Mouse (Mus musculus) erythroblast, adult 5-6 weeks (primary cell): ENCODE measurements around the gene Nusap1. TPM values are rescaled to one million over a fixed set of nuclear protein-coding genes. Genes with fewer than 3 reads are reported as not detected.
"Not testable (repeated sequence)": the region's sequence is repeated elsewhere in the genome, so short reads cannot be mapped to it uniquely, and the experiment has no call there.

Experiments
- ATAC-seq: replicated peaks from 2 replicates; pipeline ENCODE4 v1.8.0; 2016; ENCODE audit warnings: moderate number of reproducible peaks, mild to moderate bottlenecking, moderate TSS enrichment, inconsistent platforms; ENCODE audit not compliant: poor library complexity, low FRiP score, severe bottlenecking
- total RNA-seq, 2 experiments: library from RNA; stranded (forward) in 1 of 2; stranded (reverse) in 1 of 2; fragments of 150-400 nt in 1 of 2; fragments of 200-764, 138-1000 nt in 1 of 2; gene quantifications; 2 replicates each; pipeline versions ENCODE4 v1.2.3 to v1.2.4; 2015 to 2017; ENCODE audit warnings: low replicate concordance in 2 of 2

The Nusap1 gene
- total RNA-seq, 2 experiments from 2014 or later = 117 to 150 TPM

DNA sequence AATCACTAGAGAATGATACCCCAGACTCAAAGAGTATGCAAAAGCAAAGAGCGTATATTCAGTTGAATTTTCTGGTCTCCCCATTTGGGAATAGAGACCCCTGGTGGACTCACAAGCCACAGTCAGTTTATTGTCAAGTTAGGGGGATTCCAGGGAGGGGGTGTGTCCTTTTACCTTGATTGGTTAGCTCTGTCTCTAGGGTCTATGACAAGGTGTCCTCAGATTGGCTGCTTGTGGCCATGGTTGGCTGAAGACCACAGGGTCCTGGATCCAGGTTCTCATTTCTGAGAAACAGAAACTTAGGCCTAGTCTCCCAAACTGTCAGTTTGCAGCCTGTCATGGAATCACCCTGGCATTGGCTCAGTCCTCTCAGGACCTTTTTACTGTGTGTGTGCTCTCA is 18.7 kb downstream of the Nusap1 start:
- no peak for ATAC-seq

DNA sequence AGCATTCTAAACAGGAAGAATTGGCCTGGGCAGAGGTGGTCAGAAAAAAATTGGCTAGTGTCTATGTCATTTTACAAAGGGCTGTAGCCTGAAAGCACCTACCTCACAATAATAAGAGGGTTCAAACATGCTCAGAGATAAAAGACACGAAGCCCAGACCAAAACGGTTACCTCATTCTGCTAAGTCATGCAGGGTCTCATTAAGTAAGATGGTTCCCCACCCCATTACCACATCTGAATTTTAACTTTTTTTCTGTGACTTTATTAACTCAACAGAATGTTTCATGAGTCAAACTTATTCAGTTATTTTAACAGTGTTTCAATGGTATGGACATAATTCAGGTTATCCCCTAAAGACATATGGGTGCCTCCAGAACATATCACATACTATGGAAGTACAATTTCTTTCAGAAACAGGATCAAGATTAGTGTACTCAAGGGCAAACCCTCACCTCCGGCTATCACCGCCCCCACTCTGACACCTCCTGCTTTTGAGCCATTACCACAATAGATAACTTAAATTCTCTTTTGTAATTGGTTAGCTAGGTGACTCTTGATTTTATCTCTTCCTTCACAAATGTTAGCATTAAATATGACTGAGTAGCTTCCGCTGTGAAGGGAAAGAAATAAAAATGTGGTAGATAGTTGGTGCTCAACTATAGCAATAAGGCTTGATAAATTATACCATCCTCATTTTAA is 23.3 kb downstream of the Nusap1 start:
- ATAC-seq = no peak

DNA sequence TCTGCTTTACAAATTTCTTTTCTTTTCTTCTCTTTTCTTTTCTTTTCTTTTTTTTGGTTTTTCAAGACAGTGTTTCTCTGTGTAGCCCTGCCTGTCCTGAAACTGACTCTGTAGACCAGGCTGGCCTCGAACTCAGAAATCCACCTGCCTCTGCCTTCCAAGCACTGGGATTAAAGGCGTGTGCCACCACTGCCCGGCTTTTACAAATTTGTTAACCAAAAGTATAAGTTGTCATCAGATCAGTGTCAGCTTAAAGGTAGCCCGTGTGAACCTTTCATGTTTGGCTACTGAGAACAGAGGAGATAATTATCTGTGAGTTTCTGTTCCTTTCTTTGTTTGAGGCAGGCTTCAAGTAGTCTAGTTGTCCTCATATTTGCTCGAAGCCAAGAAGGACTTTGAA is 26.2 kb downstream of the Nusap1 start:
- ATAC-seq = no peak

DNA sequence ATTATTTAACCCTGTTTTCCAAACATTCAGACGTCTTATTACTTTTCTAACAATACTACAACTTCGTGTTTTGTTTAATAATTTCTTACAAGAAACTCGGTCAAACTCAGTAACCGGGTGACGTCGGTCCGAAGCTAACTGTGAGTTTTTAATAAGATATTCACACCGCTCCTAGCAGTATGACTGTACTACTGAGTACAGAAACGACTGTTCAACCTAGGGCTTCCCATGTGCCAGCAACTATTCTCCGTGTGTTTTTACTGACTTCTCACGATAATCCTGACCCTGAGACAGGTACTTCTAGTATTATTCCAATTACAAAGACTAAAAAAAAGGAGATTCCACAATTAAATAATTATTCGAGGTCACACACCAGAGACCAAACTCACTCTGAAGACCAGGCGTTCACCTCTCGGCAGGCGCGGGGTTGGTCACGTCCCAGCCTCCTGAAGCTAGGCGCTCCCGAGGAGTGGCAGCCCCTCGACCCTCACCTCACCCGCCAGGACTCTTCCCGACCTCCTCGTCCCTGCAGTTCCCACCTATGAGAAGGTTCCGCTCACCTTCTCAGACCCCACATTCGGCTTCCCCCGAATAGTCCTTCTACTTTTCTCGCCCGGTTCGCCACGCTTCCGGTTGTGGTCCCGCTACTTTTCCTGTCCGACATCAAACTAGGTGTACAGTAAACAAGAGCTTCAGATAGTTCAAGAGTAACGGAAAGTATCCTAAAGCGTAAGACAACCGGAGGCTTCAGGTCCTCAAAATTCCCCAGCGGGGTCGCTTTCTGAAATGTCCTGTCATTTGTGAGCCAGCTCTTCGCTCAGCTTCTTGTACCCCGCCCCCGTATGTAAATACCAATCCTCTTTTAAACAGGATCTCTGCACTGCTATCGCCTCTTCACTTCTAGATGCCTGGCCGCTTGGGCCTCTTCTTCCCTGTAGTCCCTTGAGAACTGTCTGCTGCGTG is 44.4 kb downstream of the Nusap1 start, which contains the start of gene Ndufaf1:
Ndufaf1 (minus strand) TSS at position 608 of the 963 bp plus-strand sequence.
- ATAC-seq = peak; percentile 91

DNA sequence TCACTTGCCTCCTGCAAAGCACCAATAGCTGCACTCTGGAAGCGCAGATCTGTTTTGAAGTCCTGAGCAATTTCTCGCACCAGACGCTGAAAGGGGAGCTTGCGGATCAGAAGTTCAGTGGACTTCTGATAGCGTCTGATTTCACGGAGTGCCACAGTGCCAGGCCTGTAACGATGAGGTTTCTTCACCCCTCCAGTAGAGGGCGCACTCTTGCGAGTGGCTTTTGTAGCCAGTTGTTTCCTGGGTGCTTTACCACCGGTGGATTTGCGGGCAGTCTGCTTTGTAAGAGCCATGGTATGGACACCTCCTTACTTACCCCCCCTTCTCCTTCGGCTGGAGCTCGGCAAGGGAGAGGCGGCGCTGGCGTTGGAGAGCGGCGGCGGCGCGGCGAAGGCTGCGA is 47.6 kb downstream of the Nusap1 start:
- ATAC-seq = not testable (repeated sequence)

DNA sequence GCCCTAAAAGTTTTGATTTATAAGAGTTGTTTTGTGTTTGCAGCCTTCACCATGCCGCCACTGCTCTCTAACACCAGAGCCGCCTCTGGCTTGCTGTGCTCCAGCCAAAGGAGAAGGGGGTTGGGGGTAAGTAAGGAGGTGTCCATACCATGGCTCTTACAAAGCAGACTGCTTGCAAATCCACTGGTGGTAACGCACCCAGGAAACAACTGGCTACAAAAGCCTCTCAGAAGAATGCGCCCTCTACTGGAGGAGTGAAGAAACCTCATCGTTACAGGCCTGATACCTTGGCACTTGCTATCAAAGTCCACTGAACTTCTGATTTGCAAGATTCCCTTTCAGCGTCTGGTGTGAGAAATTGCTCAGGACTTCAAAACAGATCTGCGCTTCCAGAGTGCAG is 50.9 kb downstream of the Nusap1 start:
- ATAC-seq = peak; percentile 69

DNA sequence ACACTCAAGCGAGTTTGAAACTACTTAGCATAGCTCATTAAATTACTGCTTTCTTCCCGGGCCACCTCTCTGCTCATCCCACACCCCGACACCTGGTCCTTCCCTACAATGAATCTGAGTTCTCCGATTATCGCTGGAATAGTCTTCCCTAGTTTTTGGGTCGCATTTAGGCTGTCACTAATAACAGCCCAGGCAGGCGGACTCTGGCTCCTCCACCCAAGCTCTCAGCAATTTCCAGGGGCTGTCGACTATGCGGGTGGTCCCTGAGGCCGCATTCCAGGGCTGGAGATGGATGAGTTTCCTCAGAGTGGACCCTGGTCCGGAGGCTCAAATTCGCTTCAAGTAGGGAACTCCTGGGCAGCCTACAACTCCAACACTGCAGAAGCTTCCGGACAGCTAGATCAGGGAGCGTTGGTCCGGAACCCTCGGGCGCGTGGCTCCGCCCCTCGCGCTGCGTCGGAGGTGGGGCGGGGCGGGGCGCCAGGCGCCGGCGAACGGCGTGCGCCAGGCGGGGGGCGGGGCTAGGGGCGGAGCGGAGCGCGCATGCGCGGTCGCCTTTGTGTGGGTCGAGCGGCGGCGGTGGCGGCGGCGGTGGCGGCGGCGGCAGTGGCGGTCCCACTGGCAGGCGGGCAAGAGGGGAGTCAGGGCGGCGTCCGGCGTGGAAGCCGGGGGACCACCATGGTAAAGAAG is 56.6 kb downstream of the Nusap1 start, which contains the start of gene Rtf1:
Rtf1 (plus strand) TSS at position 544 of the 690 bp plus-strand sequence.
- ATAC-seq = peak; percentile 91

DNA sequence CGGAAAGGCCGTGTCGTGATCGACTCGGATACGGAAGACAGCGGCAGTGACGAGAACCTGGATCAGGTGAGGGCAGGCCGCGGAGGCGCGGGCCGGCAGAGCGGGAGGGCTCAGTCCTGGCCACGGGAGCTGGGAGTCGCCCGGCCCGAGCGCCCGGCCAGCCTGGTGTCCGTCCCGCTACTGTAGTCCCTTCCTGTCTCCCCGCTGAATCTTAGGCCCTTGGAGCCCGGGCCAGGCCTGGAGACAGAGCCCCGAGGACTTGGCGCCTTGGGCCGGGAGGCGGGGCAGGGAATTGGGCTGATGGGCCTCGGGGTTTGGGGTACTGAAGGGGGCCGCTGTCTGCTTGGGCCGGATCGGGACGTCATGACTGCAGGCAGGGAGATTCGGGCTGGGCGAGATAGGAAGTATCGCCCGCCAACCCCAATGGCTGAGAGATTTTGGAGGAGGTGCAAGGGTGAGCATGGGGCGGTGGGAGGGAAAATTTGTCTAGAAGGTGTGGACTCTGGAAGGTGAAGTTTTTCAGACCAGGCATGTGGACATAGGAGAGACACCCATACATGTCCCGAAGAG is 57.2 kb downstream of the Nusap1 start:
- ATAC-seq = peak; percentile 64

DNA sequence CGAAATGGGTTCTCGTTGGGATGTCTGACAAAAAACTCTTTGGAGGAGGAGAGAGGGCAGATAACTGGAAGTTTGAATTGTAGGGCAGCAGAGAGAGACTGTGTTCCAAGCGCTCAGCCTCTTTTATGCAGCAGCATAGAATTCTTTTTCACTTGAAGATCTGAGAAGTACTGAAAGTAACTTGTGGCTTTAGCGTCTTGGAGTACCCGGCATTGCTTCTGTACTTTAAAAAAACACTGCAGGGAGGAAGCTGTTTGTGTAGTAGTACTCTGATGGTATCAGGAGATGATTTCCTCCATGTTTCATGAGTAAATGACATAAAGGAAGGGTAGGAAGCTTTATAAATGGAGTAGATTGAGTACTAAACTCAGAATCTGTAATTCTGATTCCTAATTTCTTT is 57.7 kb downstream of the Nusap1 start:
- ATAC-seq = 0 out of 2 replicates have a peak, but pooled peaks have one; percentile 1

DNA sequence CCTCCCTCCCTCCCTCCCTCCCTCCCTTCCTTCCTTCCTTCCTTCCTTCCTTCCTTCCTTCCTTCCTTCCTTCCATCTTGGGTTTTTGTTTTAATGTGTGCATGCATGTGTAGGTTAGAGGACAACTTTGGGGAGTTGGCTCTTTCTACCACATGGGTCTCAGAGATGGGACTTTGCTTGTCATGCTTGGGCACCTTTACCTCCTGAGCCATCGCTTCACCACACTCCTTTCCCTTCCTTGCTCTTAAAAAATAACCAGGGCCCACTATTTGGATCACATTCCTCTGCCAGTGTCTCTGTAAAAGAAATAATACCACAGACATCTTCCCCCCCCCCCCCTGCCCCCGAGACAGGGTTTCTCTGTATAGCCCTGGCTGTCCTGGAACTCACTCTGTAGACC is 65.6 kb downstream of the Nusap1 start:
- no peak for ATAC-seq

DNA sequence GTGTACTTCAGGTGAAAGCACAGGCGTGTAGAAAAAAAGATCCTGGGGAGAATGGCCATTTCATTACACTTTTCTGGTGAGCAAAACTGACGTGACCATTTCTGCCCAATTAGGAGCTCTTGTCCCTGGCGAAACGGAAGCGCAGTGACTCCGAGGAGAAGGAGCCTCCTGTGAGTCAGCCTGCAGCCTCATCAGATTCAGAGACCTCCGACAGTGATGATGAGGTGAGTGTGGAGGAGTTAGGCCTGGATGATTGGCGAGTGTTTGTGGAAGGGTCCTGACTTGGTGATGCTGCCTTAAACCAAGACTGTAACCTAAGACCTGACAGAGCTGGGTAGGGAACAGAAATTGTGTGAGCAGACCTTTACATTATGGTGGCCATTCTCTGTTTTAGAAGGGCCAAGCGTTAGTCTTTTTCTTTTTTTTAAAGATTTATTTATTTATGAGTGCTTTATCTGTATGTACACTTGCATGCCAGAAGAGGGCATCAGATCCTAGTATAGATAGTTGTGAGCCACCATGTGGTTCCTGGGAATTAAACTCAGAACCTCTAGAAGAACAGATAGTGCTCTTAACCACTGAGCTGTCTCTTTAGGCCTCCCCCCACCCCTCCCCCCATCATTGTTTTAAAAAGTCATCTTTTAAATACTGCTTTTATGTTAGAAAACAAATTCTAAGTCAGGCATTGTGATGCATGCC is 74.1 kb downstream of the Nusap1 start:
- ATAC-seq = no peak

DNA sequence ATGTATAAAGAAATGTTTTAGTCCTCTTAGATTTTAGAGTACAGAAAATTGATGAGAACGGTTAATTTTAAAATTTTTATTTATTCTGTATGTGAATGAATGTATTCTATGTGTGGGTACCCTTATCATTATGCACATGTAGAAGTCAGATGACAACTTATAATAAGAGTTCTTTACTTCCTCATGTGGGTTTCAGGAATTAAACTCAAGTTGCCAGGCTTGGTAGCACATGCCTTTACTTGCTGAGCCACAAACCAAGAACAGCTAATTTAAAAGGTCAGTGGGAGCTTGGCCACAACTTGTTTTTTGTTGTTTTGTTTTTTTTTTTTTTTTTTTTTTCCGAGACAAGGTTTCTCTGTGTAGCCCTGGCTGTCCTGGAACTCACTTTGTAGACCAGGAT is 76.7 kb downstream of the Nusap1 start:
- no peak for ATAC-seq

DNA sequence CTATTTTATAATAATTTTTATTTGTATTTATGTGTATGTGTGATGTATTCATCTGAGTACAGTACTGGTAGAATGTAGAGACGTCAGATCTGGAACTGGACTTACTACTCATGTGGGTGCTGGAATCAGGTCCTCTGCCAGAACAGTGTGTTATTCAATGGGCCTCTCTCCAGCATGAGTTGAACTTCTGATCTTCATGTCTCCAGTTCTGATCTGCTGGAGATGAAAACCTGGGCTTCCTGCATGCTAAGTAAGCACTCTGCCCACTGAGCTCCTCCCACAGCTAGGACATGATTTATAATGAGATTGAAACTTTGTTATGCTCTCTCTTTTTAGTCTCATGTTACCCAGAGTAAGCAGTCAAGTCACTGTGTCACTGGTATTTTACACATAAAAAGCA is 78.0 kb downstream of the Nusap1 start:
- ATAC-seq = no peak

DNA sequence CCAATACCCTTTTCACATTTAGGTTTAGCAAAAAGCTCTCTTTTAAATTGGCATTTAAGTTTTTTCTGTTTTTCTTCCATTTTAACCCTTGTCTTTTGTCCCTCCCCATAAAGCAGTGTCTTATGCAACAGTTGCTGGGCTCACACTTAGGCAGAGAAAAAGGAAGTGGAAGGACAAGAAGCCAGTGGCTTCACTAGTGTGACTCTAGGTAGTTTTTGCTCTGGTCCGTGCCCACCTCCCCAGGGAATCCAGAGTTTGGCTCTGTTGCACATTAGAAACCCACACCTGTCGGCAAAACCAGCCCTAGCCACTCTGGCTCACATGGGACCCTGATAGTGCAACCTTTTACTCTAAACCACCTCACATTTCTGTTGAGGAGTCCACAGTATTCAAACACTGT is 80.4 kb downstream of the Nusap1 start:
- no peak for ATAC-seq

DNA sequence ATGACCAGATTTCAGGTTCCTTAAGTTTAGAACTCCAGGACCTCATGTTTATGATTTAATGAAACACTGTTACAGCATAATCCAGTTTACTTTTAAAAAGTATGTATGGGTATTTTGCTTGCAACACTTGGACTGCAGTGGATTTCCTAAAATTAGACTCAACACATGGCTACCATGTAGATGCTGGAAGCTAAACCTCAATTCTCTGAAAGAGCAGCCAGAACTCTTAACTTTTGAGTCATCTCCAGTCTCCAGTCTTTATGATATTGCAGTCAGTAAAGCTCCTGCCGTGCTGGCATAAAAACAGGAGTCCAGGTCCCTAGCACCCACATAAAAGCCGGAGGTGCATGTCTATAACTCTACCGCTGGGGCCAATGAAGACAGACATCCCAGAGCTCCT is 81.9 kb downstream of the Nusap1 start:
- no peak for ATAC-seq
